Mouse (Mus musculus) urinary bladder, adult 2 months (tissue): ENCODE measurements around the gene Mis18a. TPM values are rescaled to one million over a fixed set of nuclear protein-coding genes. Genes with fewer than 3 reads are reported as not detected.

Experiments
- DNase-seq: peaks from one replicate; pipeline ENCODE4 v3.0.0; 2022; ENCODE audit warnings: low spot score
- polyA plus RNA-seq: library from polyadenylated mRNA; depleted of rRNA; stranded (reverse); fragments of >200 nt; gene quantifications from 2 replicates; pipeline ENCODE4 v1.2.3, GENCODE M21; 2012; rRNA removed

Gene Mis18a
- polyA plus RNA-seq, 1 experiment: 15.9 TPM

DNA sequence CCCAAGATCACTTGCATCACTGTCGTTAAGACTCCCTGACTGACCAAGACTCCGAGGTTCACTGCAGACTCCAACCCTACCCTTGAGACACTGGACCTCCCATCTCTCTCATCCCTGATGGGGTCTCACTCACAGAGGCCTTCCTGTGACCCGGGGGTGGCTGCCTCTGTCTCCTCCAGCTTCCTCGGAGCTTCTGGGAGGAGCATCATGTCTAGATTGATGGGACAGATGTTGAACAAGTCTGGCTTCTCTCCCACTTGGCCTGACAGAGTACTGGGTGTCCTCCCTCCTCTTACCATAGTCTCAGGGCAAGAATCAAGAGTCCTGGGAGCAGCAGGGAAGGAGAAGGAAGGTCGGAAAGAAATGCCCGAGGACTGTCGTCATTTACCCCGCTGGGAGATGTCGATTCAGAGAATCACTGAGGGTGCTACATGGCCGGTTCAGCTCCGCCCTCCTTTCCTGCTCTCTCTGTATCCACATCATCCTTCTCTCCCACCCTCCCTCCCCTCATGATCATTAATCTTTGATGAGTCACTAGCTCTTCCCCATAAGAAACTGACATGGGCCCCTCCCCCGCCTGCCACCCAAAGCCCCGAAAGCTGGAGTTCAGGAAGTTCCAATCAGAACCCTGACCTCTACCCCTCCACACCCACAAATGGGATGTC, 22.9 kb downstream of the Mis18a start:
- no peak for DNase-seq

DNA sequence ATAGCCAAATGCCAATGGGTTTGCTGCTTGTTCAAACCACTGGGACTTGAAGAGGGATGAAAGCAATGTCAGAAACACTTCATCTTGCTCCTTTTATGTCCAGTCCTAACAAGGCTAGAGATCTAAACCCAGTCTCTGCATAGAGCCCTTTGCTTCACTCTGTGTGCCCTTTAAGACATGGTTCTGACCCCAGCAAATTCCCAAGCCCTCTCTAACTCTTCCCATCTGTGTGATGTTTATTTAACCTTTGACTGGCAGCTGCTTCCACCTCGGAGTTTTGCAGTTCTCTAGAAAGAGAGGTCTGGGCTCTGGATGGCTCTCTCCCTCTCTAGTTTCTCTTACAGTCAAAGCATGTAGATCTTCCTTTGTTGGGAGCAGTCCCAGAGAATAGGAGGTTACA, 23.6 kb downstream of the Mis18a start:
- no peak for DNase-seq

DNA sequence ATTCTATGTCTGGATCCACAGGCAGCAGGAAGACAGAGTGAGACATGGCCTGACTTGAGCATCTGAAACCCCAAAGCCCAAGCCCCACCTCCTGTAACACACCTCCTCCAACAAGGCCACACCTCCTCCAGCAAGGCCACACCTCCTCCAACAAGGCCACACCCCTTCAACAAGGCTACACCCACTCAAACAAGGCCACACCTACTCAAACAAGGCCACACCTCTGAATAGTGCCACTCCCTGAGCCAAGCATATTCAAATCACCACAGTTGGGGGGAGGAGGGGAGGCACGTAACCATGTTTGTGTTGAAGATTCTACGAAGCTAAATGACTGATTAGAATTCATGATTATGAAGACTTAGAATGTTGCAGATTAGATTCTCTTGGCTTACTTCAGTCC, 25.7 kb downstream of the Mis18a start:
- no peak for DNase-seq

DNA sequence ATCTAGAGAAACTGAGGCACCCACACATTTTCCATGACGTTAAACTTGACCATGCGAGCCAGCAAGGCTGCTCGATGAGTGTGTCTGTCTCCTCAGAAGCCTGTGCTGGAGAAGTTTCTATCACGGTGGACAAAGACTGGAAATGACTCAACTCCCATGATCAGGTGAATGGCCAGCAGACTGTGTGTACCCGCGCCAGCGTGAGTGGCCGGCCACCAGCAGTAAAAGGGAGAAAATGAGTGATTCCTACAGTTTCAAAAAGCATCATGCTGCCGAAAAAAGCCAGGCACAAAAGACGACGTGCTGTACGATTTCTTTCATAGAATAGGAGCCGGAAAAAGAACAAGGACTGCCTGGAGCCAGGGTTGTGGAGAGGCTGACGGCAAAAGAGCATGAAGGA, 27.8 kb downstream of the Mis18a start:
- DNase-seq: no peak

DNA sequence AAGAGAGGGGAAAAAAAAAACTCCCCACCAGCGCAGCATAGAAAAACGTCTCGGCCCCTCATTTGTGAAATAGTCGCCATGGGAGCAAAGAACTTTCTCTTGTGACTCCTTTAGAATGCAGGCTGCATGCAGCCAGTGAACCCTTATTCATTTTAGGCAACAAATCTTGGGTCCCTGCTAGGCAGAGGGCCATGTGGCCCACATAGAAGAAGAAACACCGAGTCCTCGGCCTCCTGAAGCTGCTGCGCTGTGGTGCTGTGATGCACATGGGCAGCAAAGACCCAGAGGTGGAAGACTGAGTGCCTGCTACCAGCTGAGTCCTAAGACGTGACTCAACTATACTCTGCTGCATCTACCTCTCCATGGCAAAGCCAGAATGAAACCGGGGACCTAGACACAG, 30.9 kb downstream of the Mis18a start:
- no peak for DNase-seq

DNA sequence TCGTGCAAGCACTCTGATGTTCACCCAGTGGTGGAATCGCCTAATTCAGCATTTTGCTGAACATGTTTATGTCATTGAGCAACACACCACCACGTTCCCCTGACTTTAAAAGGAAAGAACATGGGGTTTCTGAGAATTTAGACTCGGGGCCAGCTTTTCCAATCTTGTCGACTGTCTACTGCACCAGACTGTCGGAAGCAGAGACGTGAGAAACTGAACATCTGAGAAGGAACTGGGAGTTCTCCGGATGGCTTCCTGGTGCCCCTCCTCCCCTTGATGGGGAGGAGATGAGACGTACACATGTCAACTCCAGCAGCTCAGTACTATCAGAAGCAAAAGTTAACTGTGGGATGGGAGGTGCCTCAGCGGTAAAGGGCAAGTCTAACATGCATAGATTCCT, 32.1 kb downstream of the Mis18a start:
- DNase-seq: no peak

DNA sequence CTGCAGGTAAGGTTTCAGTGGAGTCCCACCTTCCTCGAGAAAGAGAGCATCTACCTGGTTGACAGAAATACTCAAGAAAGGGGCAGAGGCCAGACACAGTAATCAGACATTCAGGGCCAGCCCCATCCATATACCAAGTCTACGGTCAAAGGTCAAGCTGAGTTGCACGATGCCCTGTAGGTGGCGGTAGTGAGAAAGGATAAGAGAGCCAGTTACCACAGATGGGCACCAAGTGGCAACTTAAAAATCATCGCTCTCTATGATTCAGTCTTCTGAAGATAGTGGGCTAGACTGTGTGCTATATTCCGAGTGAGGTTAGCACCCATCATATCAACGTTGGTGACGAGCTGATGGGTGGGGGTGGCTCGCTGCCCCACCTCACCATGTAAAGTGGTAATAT, 32.5 kb downstream of the Mis18a start:
- DNase-seq: no peak

DNA sequence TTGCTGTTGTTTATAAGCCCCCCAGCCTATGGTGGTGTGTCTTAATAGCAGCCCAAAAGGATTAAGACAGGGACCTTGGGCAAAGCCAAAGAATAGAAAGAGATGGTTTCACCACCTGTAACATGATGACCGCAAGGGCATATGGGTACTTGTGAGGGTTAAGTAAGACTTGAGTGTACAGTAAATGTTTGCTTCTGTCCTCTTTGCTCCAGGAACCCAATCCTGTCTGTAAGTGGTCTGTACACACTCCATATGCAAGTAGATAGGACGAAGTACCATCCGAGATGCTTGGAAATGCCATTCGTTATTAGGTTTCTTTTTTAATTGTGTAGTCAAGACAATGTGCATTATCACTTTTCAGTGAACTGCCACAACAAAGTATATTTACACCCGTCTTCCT, 33.6 kb downstream of the Mis18a start:
- no peak for DNase-seq

DNA sequence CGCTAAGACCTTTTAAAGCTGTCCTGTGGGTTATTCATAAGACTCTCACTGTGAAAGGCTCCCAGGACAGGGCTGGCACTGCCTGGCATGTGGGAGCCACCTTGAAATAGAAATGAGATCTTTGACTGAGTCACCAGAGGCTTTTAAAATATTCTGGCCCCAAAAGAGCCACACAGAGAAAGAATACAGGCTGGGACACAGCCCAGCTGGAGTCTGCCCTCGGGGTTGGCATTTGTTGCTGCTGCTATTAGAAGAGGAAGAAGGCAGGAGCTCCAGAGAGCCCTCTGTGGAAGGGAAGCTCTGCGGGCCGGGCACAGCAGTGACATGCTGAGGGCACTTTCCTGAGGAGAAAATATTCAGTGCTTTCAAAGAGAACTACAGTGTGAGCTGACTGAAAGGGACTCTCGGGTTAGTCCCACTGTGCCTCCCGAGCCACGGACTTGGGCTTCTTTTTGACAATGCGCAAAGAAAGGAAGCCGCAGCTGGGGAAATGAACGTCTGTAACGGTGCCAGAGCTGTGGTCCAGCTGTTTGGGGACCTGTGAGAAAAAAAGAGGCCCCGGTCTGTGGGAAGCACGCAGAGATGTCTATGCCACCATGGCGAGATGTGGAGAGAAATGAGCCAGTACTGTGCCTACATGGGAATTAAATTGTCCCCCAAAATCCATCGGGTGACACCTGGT, 34.4 kb downstream of the Mis18a start:
- no peak for DNase-seq

DNA sequence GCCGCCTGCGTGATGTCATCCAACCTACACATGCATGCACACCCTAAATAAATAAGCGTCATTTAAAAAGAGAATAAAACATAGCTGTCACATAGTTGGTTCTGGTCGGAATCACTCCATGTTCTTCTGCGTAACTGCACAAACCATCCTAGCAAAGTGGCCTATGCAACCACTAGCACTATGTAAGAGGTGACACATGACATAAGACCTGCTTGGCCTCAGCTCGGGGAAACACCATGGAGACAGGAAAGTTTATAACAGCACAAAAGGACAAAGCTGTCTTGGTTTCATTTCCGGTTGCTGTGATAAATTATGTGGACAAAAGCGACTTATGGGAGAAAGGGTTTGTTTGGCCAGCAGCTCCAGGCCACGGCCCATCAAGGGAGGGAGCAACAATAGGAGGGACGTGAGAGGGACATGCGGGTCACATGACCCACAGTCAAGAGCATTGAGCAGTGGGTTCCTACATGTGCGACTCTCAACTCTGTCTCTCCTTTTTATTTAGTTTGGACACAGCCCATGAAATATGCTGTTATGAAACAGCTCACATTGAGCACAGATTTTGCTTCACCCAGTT, 39.4 kb downstream of the Mis18a start:
- no peak for DNase-seq

DNA sequence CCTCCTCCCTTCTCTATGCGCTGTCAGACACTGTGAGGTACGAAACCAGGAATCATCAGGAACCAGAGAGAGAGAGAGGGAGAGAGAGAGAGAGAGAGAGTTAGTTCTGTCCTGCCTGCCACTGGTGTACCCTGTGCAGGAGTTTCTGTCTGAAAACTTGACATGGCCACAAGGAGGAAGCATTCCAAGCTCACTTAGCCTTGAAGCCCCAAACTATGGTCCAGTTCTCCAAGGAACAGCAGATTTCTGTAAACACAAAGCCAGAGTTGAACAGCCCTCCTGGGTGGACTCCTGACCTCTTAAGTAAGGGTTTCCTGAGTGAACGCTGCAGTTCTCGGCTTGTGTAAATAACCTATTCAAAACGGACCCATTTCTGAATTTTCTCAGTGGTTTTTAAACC, 40.2 kb downstream of the Mis18a start:
- DNase-seq: no peak

DNA sequence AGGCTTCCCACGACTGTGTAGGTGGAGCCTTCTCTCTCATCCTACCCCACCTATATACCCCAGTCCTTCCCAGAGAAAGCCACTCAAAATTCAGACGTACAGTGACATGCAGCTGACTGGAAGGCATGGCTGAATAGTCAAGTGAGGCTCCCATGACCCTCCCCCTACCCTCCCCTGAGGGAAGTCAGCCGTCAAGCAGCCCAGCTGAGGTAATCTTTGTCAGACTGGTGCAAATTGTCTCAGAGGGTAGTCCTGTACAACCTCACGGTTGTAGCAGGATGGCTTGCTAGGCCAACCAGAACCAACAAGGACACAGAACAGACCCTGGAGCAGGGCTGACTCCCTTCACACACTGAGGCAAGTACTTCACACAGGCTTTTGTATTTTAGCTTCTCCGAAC, 43.1 kb downstream of the Mis18a start:
- no peak for DNase-seq

DNA sequence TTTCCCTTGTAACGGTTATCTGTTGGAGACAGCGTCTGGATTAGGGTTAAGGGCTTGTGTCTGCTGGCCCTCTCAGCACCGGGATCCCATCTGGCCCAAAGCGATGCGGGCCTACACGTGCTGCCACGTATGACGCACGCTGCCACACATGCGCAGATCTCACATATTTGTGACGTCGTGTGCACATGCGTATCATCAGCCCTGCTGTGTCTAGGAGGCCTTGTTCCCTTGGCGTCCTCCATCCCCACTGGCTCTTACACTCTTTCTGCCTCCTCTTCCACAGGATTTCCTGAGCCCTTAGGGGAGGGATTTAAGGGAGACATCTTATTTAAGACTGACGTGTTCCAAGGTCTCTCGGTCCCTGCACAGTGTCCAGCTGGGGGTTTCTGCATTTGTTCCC, 47.2 kb downstream of the Mis18a start:
- no peak for DNase-seq

DNA sequence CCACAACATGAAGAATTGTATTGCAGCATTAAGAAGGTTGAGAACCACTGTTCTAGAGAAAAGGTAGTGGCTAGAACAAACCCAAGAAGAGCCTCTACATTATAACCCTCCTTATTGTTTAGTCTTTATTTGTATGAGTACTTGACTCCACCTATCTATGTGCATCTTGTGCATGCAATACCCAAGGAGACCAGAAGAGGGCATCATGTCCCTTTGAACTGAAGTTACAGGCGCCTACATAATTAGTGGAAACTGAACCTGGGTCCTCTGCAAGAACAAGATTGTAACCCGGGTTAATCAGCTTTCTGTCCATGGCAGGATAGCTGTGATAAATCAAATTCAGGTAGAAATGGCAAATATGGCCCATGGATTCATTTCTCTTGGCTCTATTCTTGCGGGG, 48.4 kb downstream of the Mis18a start:
- DNase-seq: no peak

DNA sequence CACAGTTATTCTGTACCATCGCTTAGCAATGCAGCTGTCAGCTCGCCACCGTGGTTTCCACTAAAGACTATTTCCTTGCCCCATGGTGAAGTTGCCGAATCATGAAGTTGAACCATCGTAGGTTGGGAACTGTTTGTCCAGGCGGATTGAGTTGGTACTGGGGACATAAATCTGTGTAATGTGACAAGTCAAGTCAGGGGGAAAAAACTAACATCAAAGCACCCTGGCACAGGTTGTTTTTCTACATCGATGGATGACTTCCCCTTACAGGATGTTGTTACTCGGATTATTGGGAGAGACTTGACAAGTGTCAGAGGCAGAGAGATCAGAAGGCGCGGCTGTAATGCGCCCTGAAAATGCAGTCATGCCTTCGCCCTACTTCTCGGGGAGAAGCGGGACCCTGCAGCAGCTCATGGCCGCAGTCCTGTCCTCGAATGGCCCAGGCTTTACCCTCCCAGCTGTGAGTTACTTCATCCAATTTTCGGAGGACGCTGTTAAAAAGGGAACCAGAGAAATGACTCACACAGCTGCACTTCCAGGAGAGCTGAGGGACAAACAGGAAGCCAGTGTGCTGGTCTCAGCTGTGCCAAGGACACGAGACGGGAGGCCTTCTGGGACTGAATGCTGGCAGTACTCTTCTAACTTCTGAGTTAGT, 50.2 kb downstream of the Mis18a start:
- no peak for DNase-seq

DNA sequence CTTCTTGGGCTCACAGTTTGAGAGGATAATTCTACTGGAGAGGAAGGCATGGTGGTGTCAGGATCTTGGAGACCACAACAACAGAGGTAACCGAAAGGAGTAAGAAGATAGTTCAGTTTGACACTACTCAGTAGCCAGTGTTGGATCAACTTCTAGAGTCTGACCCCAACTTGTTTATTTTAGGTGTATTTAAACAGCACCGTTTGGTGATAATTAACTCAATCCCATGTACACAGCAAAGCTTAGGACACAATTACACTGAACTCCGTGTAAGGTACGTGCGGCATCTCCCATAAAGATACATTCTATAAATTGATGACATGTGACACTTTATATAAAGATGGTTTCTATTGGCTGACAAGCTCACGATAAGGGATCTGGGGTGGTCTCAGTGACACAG, 52.6 kb downstream of the Mis18a start:
- DNase-seq: no peak

DNA sequence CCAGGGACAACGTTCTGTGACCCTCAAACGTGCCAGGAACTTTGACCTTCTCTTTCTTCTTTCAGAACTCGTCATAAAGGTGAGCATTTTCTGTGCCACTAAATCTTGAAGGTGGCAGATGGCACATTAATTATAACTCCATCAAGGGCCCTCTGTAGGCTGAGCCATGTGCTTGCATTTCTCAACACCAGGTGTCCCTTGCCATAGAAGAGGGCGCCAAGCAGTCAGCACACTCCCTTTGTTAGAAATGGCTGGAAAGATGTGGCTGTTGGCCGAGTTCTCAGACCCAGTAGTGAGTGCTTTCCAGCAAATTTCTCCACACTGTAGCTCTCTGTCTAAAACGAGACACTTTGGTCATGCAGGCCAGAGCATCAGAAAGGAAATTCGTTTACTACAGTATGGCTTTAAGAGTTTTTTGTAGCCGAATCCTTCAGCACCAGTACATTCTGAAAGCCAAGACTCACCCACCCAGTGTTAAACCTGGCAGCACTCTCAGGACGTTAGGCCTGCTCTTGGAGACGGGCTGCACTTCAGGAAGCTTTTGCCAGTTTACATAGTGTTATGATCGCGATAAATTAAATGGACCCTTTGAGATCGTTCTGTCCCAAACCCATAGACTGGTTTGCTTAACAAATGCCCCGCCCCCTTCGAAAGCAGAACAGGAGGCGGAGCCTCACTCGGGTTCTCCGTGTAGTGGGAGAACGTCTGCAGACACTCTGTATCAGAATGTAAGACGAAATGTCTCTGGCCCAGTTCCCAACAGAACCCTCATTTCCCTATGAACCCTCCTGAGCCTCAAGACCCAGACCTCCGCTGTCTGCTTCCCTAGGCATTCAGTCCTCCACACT, 53.5 kb downstream of the Mis18a start:
- no peak for DNase-seq

Other genes starting within 250 kb of the Mis18a start
- gene Mrap, start 10.8 kb upstream of the Mis18a start, polyA plus RNA-seq: 8.6 and 15.6 TPM in 2 replicates
- 4.2 and 5.0 TPM in 2 replicates for gene Urb1, start 83.0 kb upstream of the Mis18a start, polyA plus RNA-seq
- 12.0 and 14.6 TPM in 2 replicates for gene Eva1c, start 99.3 kb upstream of the Mis18a start, polyA plus RNA-seq
- gene Cfap298, start 207.7 kb upstream of the Mis18a start, polyA plus RNA-seq: 19.8 and 21.3 TPM in 2 replicates